In the genomic region with DNA sequence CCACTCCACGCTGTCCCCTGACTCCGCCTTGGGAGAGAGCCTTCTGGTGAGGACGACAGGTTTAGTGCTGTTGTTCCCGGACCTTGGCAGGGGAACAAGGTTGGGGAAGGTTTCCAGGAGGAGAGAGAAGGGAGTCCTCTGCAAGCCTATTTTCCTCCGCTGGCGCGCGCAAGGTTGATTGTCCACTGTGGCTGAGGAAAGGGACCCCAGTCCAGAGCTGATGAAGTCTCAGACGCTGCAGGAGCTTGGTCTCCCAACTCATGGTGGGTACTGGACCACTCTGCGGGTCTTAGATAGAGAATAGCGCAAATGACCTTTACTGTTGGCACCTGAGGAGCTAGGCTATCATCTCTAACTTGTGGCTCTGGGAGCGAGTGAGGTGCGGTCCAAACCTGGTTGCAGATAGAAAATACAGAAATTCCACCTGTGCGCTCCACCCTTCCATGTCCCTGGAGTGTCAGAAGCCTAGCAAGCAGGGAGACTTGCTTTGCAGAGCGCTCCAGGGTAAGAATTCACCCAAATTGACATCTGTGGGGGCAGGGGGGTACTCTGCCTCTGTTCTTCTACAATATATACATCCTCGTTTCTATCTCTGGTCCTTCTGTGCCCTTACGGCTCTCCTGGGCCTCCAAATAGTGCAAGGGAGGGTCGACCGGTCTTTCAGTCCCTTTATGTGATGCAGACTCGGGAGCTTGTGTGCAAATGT, we compare ENCODE assay signal across 8 mouse cellular contexts. TPM values are rescaled to one million over a fixed set of nuclear protein-coding genes. Genes with fewer than 3 reads are reported as not detected.
DNase-seq lines count a peak whose midpoint lies in the region; ATAC-seq and TF ChIP-seq lines count a peak whose summit lies in the region.

No protein-coding gene starts in this region.

- H3K4me3 ChIP-seq in ES-E14 (ENCODE audit: insufficient read depth in 1 of 2, low read depth in 1 of 2, low read length in 2 of 2, poor library complexity in 1 of 2, severe bottlenecking in 1 of 2), result peak overlapping the region; percentile 3 to 33; a peak in 2 of 4 replicates
- H3K4me3 ChIP-seq in forebrain, postnatal 0 days (ENCODE audit: low read depth, low read length), result peak overlapping the region; percentile 55
- H3K4me3 ChIP-seq in limb, embryonic 11.5 days (ENCODE audit: low read depth, low read length), result peak overlapping the region; percentile 34

- no peaks in the 10 kb centered on the region; a peak in 1 of 4 replicates for H3K4me1 ChIP-seq in ES-E14 (ENCODE audit: control insufficient read depth in 2 of 2, insufficient read depth in 2 of 2, low read length in 2 of 2, poor library complexity in 1 of 2)
- H3K4me1 ChIP-seq in forebrain, postnatal 0 days (ENCODE audit: insufficient read depth), result 0 out of 2 replicates have a peak, but pooled peaks cover 6% of the 10 kb centered on the region
- H3K4me1 ChIP-seq in limb, embryonic 11.5 days (ENCODE audit: control insufficient read depth, insufficient read depth, low read length), result 0 out of 2 replicates have a peak, but pooled peaks cover 2% of the 10 kb centered on the region

- H3K36me3 ChIP-seq in ES-E14 (ENCODE audit: control insufficient read depth, insufficient read depth, low read length, poor library complexity, severe bottlenecking), result no peaks in the 10 kb centered on the region
- H3K36me3 ChIP-seq in forebrain, postnatal 0 days (ENCODE audit: insufficient read depth), result no peaks in the 10 kb centered on the region
- H3K36me3 ChIP-seq in limb, embryonic 11.5 days (ENCODE audit: control insufficient read depth, insufficient read depth, low read length), result no peaks in the 10 kb centered on the region

- no peaks in the 10 kb centered on the region for H3K9me3 ChIP-seq in ES-E14 (ENCODE audit: control insufficient read depth, insufficient read depth, low read depth, low read length)
- no peaks in the 10 kb centered on the region for H3K9me3 ChIP-seq in forebrain, postnatal 0 days (ENCODE audit: low read length)
- H3K9me3 ChIP-seq in limb, embryonic 11.5 days (ENCODE audit: control insufficient read depth, low read length), result no peaks in the 10 kb centered on the region

- no peak for TF ChIP-seq CTCF in forebrain, postnatal 0 days (IDR thresholded peaks at IDR 0.05; ENCODE audit: low read depth)

- H3K27ac ChIP-seq in ES-E14 (ENCODE audit: insufficient read depth, low read depth, low read length, poor library complexity, severe bottlenecking), result no peak overlapping the region
- H3K27ac ChIP-seq in forebrain, postnatal 0 days (ENCODE audit: low read depth, low read length), result no peak overlapping the region
- H3K27ac ChIP-seq in limb, embryonic 11.5 days (replicated peaks; ENCODE audit: low read depth, low read length), result no peak overlapping the region

- WGBS in forebrain, postnatal 0 days, result 31% methylated on average over 20 of the region's 20 CpGs
- WGBS in limb, embryonic 11.5 days, result 26% methylated on average over 20 of the region's 20 CpGs

- DNase-seq in cerebellum, postnatal 25 days, result peak; percentile 9 to 20
- no peak for DNase-seq in cerebellum, postnatal 36 days
- no peak for DNase-seq in ES-E14 (ENCODE audit: low read depth, low spot score)
- peak; percentile 8 for DNase-seq in forebrain, postnatal 0 days
- DNase-seq in limb, embryonic 11.5 days (ENCODE audit: low spot score), result peak; percentile 30
- peak; percentile 20 for DNase-seq in retina, embryonic 14.5 days (ENCODE audit: low spot score)
- DNase-seq in T-cell, adult 2 months (ENCODE audit: low spot score), result no peak
- no peak for DNase-seq in urinary bladder, adult 2 months (ENCODE audit: low spot score)

- in situ Hi-C loops in ES-E14 (cut with MboI; ENCODE audit: low sequenced_read_pairs in 2 of 2, unreplicated experiment in 2 of 2), result loop anchor here in 1 of 2 experiments (25.0 kb wide), 1 partner anchor 1002 kb away; no protein-coding TSS in a partner anchor

- no peaks in the 10 kb centered on the region; the same call in 1 of the 2 replicates for H3K27me3 ChIP-seq in forebrain, postnatal 0 days (ENCODE audit: insufficient read depth, low read length)
- H3K27me3 ChIP-seq in limb, embryonic 11.5 days (ENCODE audit: control insufficient read depth, insufficient read depth, low read length), result peaks cover 27% of the 10 kb centered on the region

- H3K4me2 ChIP-seq in forebrain, postnatal 0 days (ENCODE audit: low read depth), result peak overlapping the region; percentile 95
- peak overlapping the region; percentile 81; the same call in 1 of the 2 replicates for H3K4me2 ChIP-seq in limb, embryonic 11.5 days (ENCODE audit: low read depth, severe bottlenecking)

- H3K9ac ChIP-seq in ES-E14 (ENCODE audit: insufficient read depth, low read depth, low read length, poor library complexity, severe bottlenecking), result no peak overlapping the region
- H3K9ac ChIP-seq in forebrain, postnatal 0 days, result peak overlapping the region; percentile 53
- no peak overlapping the region for H3K9ac ChIP-seq in limb, embryonic 11.5 days (ENCODE audit: low read length)

- ATAC-seq in forebrain, postnatal 0 days, result no peak
- no peak for ATAC-seq in limb, embryonic 11.5 days (ENCODE audit: insufficient number of reproducible peaks, low FRiP score, low TSS enrichment, low read depth)

TF ChIP-seq in ES-E14, 5 proteins besides CTCF, POLR2A, EP300 and RAD21:
- TF ChIP-seq MAFK (IDR thresholded peaks at IDR 0.05; ENCODE audit: insufficient read depth, low read depth, low read length) (no peak), HCFC1 (IDR thresholded peaks at IDR 0.05; ENCODE audit: borderline replicate concordance, insufficient read depth, low read length) (no peak)
TF ChIP-seq in ES-E14: peak in this region for 0.

RNA-seq across cellular contexts. Expression of a gene that starts 1.5 kb away (rescaled TPM):
- not detected in 2 replicates for total RNA-seq in ES-E14 (2012; rRNA removed)
- total RNA-seq in forebrain, postnatal 0 days (2014; rRNA removed), result 6.9 and 9.7 TPM in 2 replicates
- polyA plus RNA-seq in forebrain, postnatal 0 days (2015; fragmentation: Nextera tagmentation; extraction: Ambion mirVana), result 1.9 and 2.7 TPM in 2 replicates
- 0.13 and 0.24 TPM in 2 replicates for polyA plus RNA-seq in limb, embryonic 11.5 days (2014; fragmentation: Nextera tagmentation; extraction: Ambion mirVana)
- polyA plus RNA-seq in urinary bladder, adult 2 months (2012; rRNA removed), result 5.4 and 8.2 TPM in 2 replicates

Comparison
In these comparisons a context has a peak if more than half of its experiments do, and no peak if none do; other contexts are left out.
1. DNase-seq: peak in cerebellum, postnatal 25 days (2 of 2), forebrain, postnatal 0 days (single experiment), limb, embryonic 11.5 days (single experiment) and retina, embryonic 14.5 days (single experiment); none in cerebellum, postnatal 36 days (0 of 2), ES-E14 (single experiment), T-cell, adult 2 months (single experiment) and urinary bladder, adult 2 months (single experiment).
2. Peak in every context shown above with its lines, with median percentiles within 50 percentile points of each other: H3K4me3 ChIP-seq.